Mouse (Mus musculus): ENCODE measurements around the gene Eef2. TPM values are rescaled to one million over a fixed set of nuclear protein-coding genes. Genes with fewer than 3 reads are reported as not detected.

Eef2 gene
- total and polyA plus RNA-seq, 2 experiments from 2014 or later = 485 to 2,175 TPM

DNA sequence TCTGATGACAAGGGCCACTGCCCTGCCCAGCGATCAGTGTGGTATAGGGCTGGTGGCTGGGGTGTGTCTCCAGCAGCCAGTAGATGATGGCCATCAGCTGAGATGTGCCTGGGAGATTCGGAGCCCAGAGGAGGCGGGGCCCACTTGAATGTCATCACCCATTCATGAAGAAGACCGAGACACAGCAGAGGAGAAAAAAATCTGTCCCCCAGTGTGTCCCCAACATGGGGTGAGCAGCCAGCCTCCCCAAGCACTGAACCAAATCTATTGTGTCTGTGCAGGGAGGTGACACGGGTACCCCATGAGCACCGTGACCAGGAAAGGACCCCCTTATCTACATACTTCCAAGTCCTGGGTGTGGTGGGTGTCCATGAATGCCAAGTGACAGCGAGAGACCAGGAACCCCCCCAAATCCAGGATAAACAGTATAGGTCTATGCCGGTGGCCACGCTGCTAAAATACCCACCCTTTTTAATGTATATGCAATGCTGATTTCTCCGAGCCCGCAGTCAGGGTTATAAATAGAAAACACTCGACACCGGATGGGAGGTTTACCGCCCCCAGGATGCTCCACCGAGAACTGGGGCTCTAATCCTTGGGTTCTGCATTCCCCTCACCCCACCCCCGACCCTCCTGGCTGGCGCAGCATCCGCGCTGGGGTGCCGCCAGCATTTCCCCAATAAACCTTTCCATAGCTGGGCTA lies 53.5 kb downstream of the Eef2 start:
- Histone ChIP-seq H3K9me3 (ENCODE audit: low read length) (no peaks in the 10 kb centered on the region), H3K4me3 (ENCODE audit: low read depth, low read length) (peak overlapping the region; percentile 78), H3K27me3 (ENCODE audit: insufficient read depth, low read length) (no peaks in the 10 kb centered on the region), H3K4me1 (ENCODE audit: insufficient read depth) (peaks cover 17% of the 10 kb centered on the region), H3K27ac (ENCODE audit: low read depth, low read length) (peak overlapping the region; percentile 98), H3K4me2 (ENCODE audit: low read depth) (peak overlapping the region; percentile 72), H3K36me3 (ENCODE audit: insufficient read depth) (0 out of 2 replicates have a peak, but pooled peaks cover 4% of the 10 kb centered on the region), H3K9ac (peak overlapping the region; percentile 99)
- DNase-seq = peak; percentile 69
- ATAC-seq = peak; percentile 49
- no peak for TF ChIP-seq CTCF (IDR thresholded peaks at IDR 0.05; ENCODE audit: low read depth)
- 7% methylated on average over 20 of the region's 20 CpGs for whole genome bisulfite sequencing

DNA sequence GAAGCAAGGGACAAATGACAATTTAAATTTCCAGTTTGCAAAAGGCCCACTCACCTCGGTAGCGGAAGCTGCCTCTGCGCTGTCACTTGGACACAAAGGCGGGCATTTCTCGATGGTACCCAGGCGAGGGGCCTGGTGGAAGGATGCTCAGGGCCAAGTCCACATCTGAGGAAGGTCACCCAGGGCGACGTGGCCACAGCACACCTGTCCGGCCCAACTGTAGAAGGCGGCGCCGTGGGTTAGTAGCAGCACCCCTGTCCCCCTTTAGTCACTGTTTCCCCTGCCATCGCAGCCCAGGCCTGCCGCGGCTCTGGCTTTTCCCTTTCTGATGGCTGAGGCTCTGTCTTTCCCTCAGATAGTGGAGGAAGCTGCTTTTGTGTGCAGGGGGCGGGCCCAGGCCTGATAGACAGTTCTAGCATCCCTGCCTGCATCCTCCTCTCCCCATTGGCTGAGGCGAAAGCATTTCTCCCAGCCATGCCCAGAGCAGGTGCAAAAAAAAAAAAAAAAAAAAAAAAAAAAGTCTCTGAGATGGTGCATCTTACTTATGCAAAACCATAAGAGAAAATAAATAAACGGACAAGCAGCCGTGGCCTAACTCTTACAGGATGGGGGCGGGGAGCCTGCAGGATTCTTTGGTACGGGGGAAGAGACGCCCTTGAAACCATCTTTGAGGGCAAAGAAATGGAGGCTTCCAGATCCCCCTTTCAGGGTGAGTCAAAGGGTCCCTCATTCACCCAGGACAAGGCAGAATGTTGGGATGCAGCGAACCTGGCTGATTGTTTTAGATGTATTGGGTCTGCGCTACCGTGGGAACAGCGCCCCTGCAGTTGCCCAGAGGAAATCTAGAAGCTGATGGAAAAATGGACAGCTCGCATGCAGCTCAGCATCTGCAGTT lies 54.3 kb downstream of the Eef2 start, which contains the start of gene Atcay:
TSS of gene Atcay (minus strand) at position 396 of the 895 bp plus-strand sequence.
- peaks cover 17% of the 10 kb centered on the region for H3K4me1 ChIP-seq (ENCODE audit: insufficient read depth)
- DNase-seq (peak; percentile 91), ATAC-seq (peak; percentile 95)
- 0 out of 2 replicates have a peak, but pooled peaks cover 3% of the 10 kb centered on the region for H3K36me3 ChIP-seq (ENCODE audit: insufficient read depth)
- peak within 1 kb of the TSS; percentile 78 for H3K4me3 ChIP-seq (ENCODE audit: low read depth, low read length)
- H3K4me2 ChIP-seq (ENCODE audit: low read depth) = peak within 1 kb of the TSS; percentile 72
- H3K9me3 ChIP-seq (ENCODE audit: low read length) = no peaks in the 10 kb centered on the region
- TF ChIP-seq CTCF (IDR thresholded peaks at IDR 0.05; ENCODE audit: low read depth) = peak; percentile 80
- H3K9ac ChIP-seq = peak within 1 kb of the TSS; percentile 99
- H3K27ac ChIP-seq (ENCODE audit: low read depth, low read length) = peak within 1 kb of the TSS; percentile 98
- 3% methylated on average over 27 of the region's 27 CpGs for WGBS
- no peaks in the 10 kb centered on the region for H3K27me3 ChIP-seq (ENCODE audit: insufficient read depth, low read length)

DNA sequence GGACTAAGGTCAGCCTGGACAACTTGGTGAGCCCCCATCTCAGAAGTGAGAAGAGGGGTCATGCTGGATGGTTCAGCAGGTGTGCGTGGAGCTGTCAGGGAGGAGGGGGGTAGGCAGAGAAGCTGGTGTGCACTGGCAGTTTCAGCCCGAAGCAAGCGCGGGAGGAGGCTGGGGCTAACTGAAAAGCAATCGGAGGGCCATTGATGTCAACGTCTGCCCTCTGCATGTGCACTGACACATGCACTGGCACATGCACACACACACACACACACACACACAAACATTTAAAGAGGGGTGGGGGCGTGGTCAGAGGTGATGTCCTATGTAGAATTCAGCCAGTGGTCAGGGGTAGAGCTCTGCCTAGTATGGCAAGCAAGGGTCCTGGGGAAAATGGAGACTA lies 55.0 kb downstream of the Eef2 start:
- Histone ChIP-seq H3K9ac (peak overlapping the region; percentile 99; the same call in 1 of the 2 replicates), H3K27ac (ENCODE audit: low read depth, low read length) (peak overlapping the region; percentile 98), H3K36me3 (ENCODE audit: insufficient read depth) (no peaks in the 10 kb centered on the region), H3K4me3 (ENCODE audit: low read depth, low read length) (peak overlapping the region; percentile 78), H3K27me3 (ENCODE audit: insufficient read depth, low read length) (no peaks in the 10 kb centered on the region), H3K9me3 (ENCODE audit: low read length) (no peaks in the 10 kb centered on the region), H3K4me2 (ENCODE audit: low read depth) (peak overlapping the region; percentile 72), H3K4me1 (ENCODE audit: insufficient read depth) (peaks cover 17% of the 10 kb centered on the region)
- 46% methylated on average over 7 of the region's 7 CpGs for WGBS
- DNase-seq (no peak), ATAC-seq (no peak)
- TF ChIP-seq CTCF (IDR thresholded peaks at IDR 0.05; ENCODE audit: low read depth) = no peak

Other genes with a start within 250 kb of the Eef2 start
Only the 30 nearest of the 31 such genes appear.
- 64.5 and 91.4 TPM in 2 replicates for gene Gng7, start 161.7 kb upstream of the Eef2 start, total RNA-seq (2014; rRNA removed)
- gene Gng7, start 161.7 kb upstream of the Eef2 start, polyA plus RNA-seq (2015; fragmentation: Nextera tagmentation; extraction: Ambion mirVana) = 76.2 and 85.7 TPM in 2 replicates
- gene Diras1, start 151.0 kb upstream of the Eef2 start, total RNA-seq (2014; rRNA removed) = 65.4 and 76.0 TPM in 2 replicates
- 66.1 and 70.2 TPM in 2 replicates for gene Diras1, start 151.0 kb upstream of the Eef2 start, polyA plus RNA-seq (2015; fragmentation: Nextera tagmentation; extraction: Ambion mirVana)
- 82.1 and 104 TPM in 2 replicates for gene Slc39a3, start 139.2 kb upstream of the Eef2 start, total RNA-seq (2014; rRNA removed)
- 43.5 and 45.2 TPM in 2 replicates for gene Slc39a3, start 139.2 kb upstream of the Eef2 start, polyA plus RNA-seq (2015; fragmentation: Nextera tagmentation; extraction: Ambion mirVana)
- gene Sgta, start 116.5 kb upstream of the Eef2 start, total RNA-seq (2014; rRNA removed) = 176 and 215 TPM in 2 replicates
- gene Sgta, start 116.5 kb upstream of the Eef2 start, polyA plus RNA-seq (2015; fragmentation: Nextera tagmentation; extraction: Ambion mirVana) = 326 and 360 TPM in 2 replicates
- 69.0 and 74.6 TPM in 2 replicates for gene Thop1, start 106.6 kb upstream of the Eef2 start, total RNA-seq (2014; rRNA removed)
- 45.9 and 52.5 TPM in 2 replicates for gene Thop1, start 106.6 kb upstream of the Eef2 start, polyA plus RNA-seq (2015; fragmentation: Nextera tagmentation; extraction: Ambion mirVana)
- 0.38 and 0.43 TPM in 2 replicates for gene Creb3l3, start 77.8 kb upstream of the Eef2 start, total RNA-seq (2014; rRNA removed)
- 0.29 and 0.40 TPM in 2 replicates for gene Creb3l3, start 77.8 kb upstream of the Eef2 start, polyA plus RNA-seq (2015; fragmentation: Nextera tagmentation; extraction: Ambion mirVana)
- gene Map2k2, start 70.7 kb upstream of the Eef2 start, total RNA-seq (2014; rRNA removed) = 194 and 215 TPM in 2 replicates
- 167 and 194 TPM in 2 replicates for gene Map2k2, start 70.7 kb upstream of the Eef2 start, polyA plus RNA-seq (2015; fragmentation: Nextera tagmentation; extraction: Ambion mirVana)
- 21.6 and 27.2 TPM in 2 replicates for gene Zbtb7a, start 41.4 kb upstream of the Eef2 start, total RNA-seq (2014; rRNA removed)
- 12.4 and 15.7 TPM in 2 replicates for gene Zbtb7a, start 41.4 kb upstream of the Eef2 start, polyA plus RNA-seq (2015; fragmentation: Nextera tagmentation; extraction: Ambion mirVana)
- gene Pias4, start 8.7 kb upstream of the Eef2 start, total RNA-seq (2014; rRNA removed) = 30.1 and 32.5 TPM in 2 replicates
- gene Pias4, start 8.7 kb upstream of the Eef2 start, polyA plus RNA-seq (2015; fragmentation: Nextera tagmentation; extraction: Ambion mirVana) = 28.1 and 35.8 TPM in 2 replicates
- gene Dapk3, start 6.4 kb downstream of the Eef2 start, total RNA-seq (2014; rRNA removed) = 64.6 and 68.9 TPM in 2 replicates
- gene Dapk3, start 6.4 kb downstream of the Eef2 start, polyA plus RNA-seq (2015; fragmentation: Nextera tagmentation; extraction: Ambion mirVana) = 58.1 TPM in 2 replicates
- not detected in 2 replicates for gene 4930442H23Rik, start 7.2 kb downstream of the Eef2 start, total RNA-seq (2014; rRNA removed)
- gene 4930442H23Rik, start 7.2 kb downstream of the Eef2 start, polyA plus RNA-seq (2015; fragmentation: Nextera tagmentation; extraction: Ambion mirVana) = 0.11 and 0.24 TPM in 2 replicates
- gene Nmrk2, start 25.4 kb downstream of the Eef2 start, total RNA-seq (2014; rRNA removed) = 0.08 TPM in 1 of 2 replicates, not detected in the other
- gene Nmrk2, start 25.4 kb downstream of the Eef2 start, polyA plus RNA-seq (2015; fragmentation: Nextera tagmentation; extraction: Ambion mirVana) = not detected in 2 replicates
- 163 and 170 TPM in 2 replicates for gene Atcay, start 54.2 kb downstream of the Eef2 start, total RNA-seq (2014; rRNA removed)
- 78.8 and 79.2 TPM in 2 replicates for gene Atcay, start 54.2 kb downstream of the Eef2 start, polyA plus RNA-seq (2015; fragmentation: Nextera tagmentation; extraction: Ambion mirVana)
- gene Zfr2, start 56.5 kb downstream of the Eef2 start, total RNA-seq (2014; rRNA removed) = 51.0 and 52.1 TPM in 2 replicates
- 13.0 and 18.7 TPM in 2 replicates for gene Zfr2, start 56.5 kb downstream of the Eef2 start, polyA plus RNA-seq (2015; fragmentation: Nextera tagmentation; extraction: Ambion mirVana)
- 87.3 and 113 TPM in 2 replicates for gene Matk, start 76.3 kb downstream of the Eef2 start, total RNA-seq (2014; rRNA removed)
- 66.4 and 79.4 TPM in 2 replicates for gene Matk, start 76.3 kb downstream of the Eef2 start, polyA plus RNA-seq (2015; fragmentation: Nextera tagmentation; extraction: Ambion mirVana)
- 90.2 and 94.9 TPM in 2 replicates for gene Mrpl54, start 90.3 kb downstream of the Eef2 start, total RNA-seq (2014; rRNA removed)
- gene Mrpl54, start 90.3 kb downstream of the Eef2 start, polyA plus RNA-seq (2015; fragmentation: Nextera tagmentation; extraction: Ambion mirVana) = 134 and 148 TPM in 2 replicates
- gene Apba3, start 90.3 kb downstream of the Eef2 start, total RNA-seq (2014; rRNA removed) = 43.3 and 44.6 TPM in 2 replicates
- gene Apba3, start 90.3 kb downstream of the Eef2 start, polyA plus RNA-seq (2015; fragmentation: Nextera tagmentation; extraction: Ambion mirVana) = 22.8 and 24.8 TPM in 2 replicates
- gene Tjp3, start 115.0 kb downstream of the Eef2 start, total RNA-seq (2014; rRNA removed) = 6.3 and 8.5 TPM in 2 replicates
- gene Tjp3, start 115.0 kb downstream of the Eef2 start, polyA plus RNA-seq (2015; fragmentation: Nextera tagmentation; extraction: Ambion mirVana) = 5.7 and 6.4 TPM in 2 replicates
- 189 and 229 TPM in 2 replicates for gene Pip5k1c, start 116.3 kb downstream of the Eef2 start, total RNA-seq (2014; rRNA removed)
- gene Pip5k1c, start 116.3 kb downstream of the Eef2 start, polyA plus RNA-seq (2015; fragmentation: Nextera tagmentation; extraction: Ambion mirVana) = 110 and 130 TPM in 2 replicates
- 24.2 and 43.4 TPM in 2 replicates for gene Cactin, start 144.5 kb downstream of the Eef2 start, total RNA-seq (2014; rRNA removed)
- 19.9 and 24.2 TPM in 2 replicates for gene Cactin, start 144.5 kb downstream of the Eef2 start, polyA plus RNA-seq (2015; fragmentation: Nextera tagmentation; extraction: Ambion mirVana)
- 2.4 and 3.9 TPM in 2 replicates for gene Tbxa2r, start 152.1 kb downstream of the Eef2 start, total RNA-seq (2014; rRNA removed)
- gene Tbxa2r, start 152.1 kb downstream of the Eef2 start, polyA plus RNA-seq (2015; fragmentation: Nextera tagmentation; extraction: Ambion mirVana) = 3.3 and 3.4 TPM in 2 replicates
- 0.15 TPM in 1 of 2 replicates, not detected in the other for gene Gipc3, start 166.6 kb downstream of the Eef2 start, total RNA-seq (2014; rRNA removed)
- not detected in 2 replicates for gene Gipc3, start 166.6 kb downstream of the Eef2 start, polyA plus RNA-seq (2015; fragmentation: Nextera tagmentation; extraction: Ambion mirVana)
- gene Hmg20b, start 173.8 kb downstream of the Eef2 start, total RNA-seq (2014; rRNA removed) = 15.1 and 21.6 TPM in 2 replicates
- 25.1 and 25.2 TPM in 2 replicates for gene Hmg20b, start 173.8 kb downstream of the Eef2 start, polyA plus RNA-seq (2015; fragmentation: Nextera tagmentation; extraction: Ambion mirVana)
- 19.8 and 23.4 TPM in 2 replicates for gene Mfsd12, start 180.9 kb downstream of the Eef2 start, total RNA-seq (2014; rRNA removed)
- gene Mfsd12, start 180.9 kb downstream of the Eef2 start, polyA plus RNA-seq (2015; fragmentation: Nextera tagmentation; extraction: Ambion mirVana) = 10.1 TPM in 2 replicates
- gene 4930404N11Rik, start 189.2 kb downstream of the Eef2 start, total RNA-seq (2014; rRNA removed) = not detected in 2 replicates
- gene 4930404N11Rik, start 189.2 kb downstream of the Eef2 start, polyA plus RNA-seq (2015; fragmentation: Nextera tagmentation; extraction: Ambion mirVana) = 0.16 and 0.20 TPM in 2 replicates
- gene Fzr1, start 201.9 kb downstream of the Eef2 start, total RNA-seq (2014; rRNA removed) = 60.2 and 67.2 TPM in 2 replicates
- 128 and 132 TPM in 2 replicates for gene Fzr1, start 201.9 kb downstream of the Eef2 start, polyA plus RNA-seq (2015; fragmentation: Nextera tagmentation; extraction: Ambion mirVana)
- 126 and 139 TPM in 2 replicates for gene Dohh, start 207.8 kb downstream of the Eef2 start, total RNA-seq (2014; rRNA removed)
- gene Dohh, start 207.8 kb downstream of the Eef2 start, polyA plus RNA-seq (2015; fragmentation: Nextera tagmentation; extraction: Ambion mirVana) = 111 and 125 TPM in 2 replicates
- 2.5 and 3.3 TPM in 2 replicates for gene Gm48551, start 207.8 kb downstream of the Eef2 start, total RNA-seq (2014; rRNA removed)
- 5.0 and 7.3 TPM in 2 replicates for gene Gm48551, start 207.8 kb downstream of the Eef2 start, polyA plus RNA-seq (2015; fragmentation: Nextera tagmentation; extraction: Ambion mirVana)
- 5.8 and 16.6 TPM in 2 replicates for gene Gm48552, start 212.4 kb downstream of the Eef2 start, total RNA-seq (2014; rRNA removed)
- gene Gm48552, start 212.4 kb downstream of the Eef2 start, polyA plus RNA-seq (2015; fragmentation: Nextera tagmentation; extraction: Ambion mirVana) = 1.9 and 3.7 TPM in 2 replicates
- 0.77 and 1.3 TPM in 2 replicates for gene Smim24, start 216.4 kb downstream of the Eef2 start, total RNA-seq (2014; rRNA removed)
- 1.7 TPM in 2 replicates for gene Smim24, start 216.4 kb downstream of the Eef2 start, polyA plus RNA-seq (2015; fragmentation: Nextera tagmentation; extraction: Ambion mirVana)